In the genomic region with DNA sequence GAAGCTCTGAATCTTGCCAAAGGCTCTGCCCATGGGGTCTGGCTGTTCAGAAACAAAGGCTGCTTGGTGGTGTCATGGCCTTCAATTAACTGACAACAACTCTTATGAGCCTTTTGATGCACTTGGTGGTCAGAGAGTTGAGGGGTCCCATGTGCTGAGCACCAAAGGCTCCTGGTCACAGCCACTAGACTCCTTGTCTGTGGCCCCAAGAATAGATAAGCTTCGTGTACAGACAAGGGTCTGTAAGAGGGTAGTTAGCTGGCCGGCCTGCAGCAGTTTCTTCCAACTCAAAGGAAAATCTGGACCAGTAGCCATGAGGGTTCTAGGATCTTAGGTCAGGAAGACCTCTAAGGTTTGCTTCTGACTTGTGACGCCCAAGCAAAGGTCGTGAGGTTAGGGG, we compare ENCODE assay signal across 30 mouse cellular contexts.
DNase-seq lines count a peak whose midpoint lies in the region; ATAC-seq and TF ChIP-seq lines count a peak whose summit lies in the region.
"Had no signal": no experiment of that assay in that cellular context is flagged by ENCODE, and none has a peak within 500 bp of the region (broad histone marks: within the 10 kb centered on the region; RNA-seq: fewer than 3 reads in every experiment).

No protein-coding gene starts in this region.

- 62% methylated on average over 4 of the region's 4 CpGs for WGBS in heart, embryonic 10.5 days
- 43% methylated on average over 4 of the region's 4 CpGs for WGBS in liver, embryonic 12.5 days (ENCODE audit: insufficient replicate concordance)
- WGBS in liver, postnatal 0 days (ENCODE audit: insufficient replicate concordance) = 70% methylated on average over 4 of the region's 4 CpGs
- 52% methylated on average over 4 of the region's 4 CpGs for WGBS in liver, embryonic 13.5 days (ENCODE audit: insufficient replicate concordance)

- no peak overlapping the region for H3K4me3 ChIP-seq in heart, embryonic 10.5 days
- H3K4me3 ChIP-seq in liver, embryonic 12.5 days = no peak overlapping the region
- H3K4me3 ChIP-seq in liver, postnatal 0 days (ENCODE audit: low read depth, low read length) = no peak overlapping the region
- H3K4me3 ChIP-seq in liver, embryonic 13.5 days (replicated peaks) = no peak overlapping the region
- H3K4me3 ChIP-seq: embryonic facial prominence, embryonic 15.5 days; heart, embryonic 13.5 days; hindbrain, embryonic 15.5 days; kidney, embryonic 15.5 days; limb, embryonic 13.5 days; neural tube, embryonic 12.5 days had no signal

- H3K9ac ChIP-seq in liver, embryonic 12.5 days = no peak overlapping the region
- no peak overlapping the region for H3K9ac ChIP-seq in liver, postnatal 0 days (replicated peaks)
- H3K9ac ChIP-seq in liver, embryonic 13.5 days = peak overlapping the region; percentile 29; the same call in 1 of the 2 replicates
- H3K9ac ChIP-seq: embryonic facial prominence, embryonic 15.5 days; heart, embryonic 13.5 days; hindbrain, embryonic 15.5 days; kidney, embryonic 15.5 days; limb, embryonic 13.5 days; neural tube, embryonic 12.5 days had no signal

- no peak for DNase-seq in heart, embryonic 10.5 days (ENCODE audit: low spot score)
- DNase-seq in heart, postnatal 4 days = no peak
- no peak for DNase-seq in liver, postnatal 0 days
- DNase-seq in liver, embryonic 13.5 days = no peak
- no peak for DNase-seq in Muller cell, postnatal 12 days (ENCODE audit: inconsistent ontology term)
- DNase-seq: adrenal gland, adult 2 months; adrenal gland, postnatal 36 days; cerebellum, adult 18-20 months; cerebellum, postnatal 14 days; heart, postnatal 10 days; kidney, adult 18-20 months; kidney, postnatal 25 days; lung, adult 2 months; lung, postnatal 10 days; right cerebral cortex, adult 18-20 months; spleen, adult 18-20 months; thymus, postnatal 14 days had no signal

- no peak for TF ChIP-seq EP300 in liver, postnatal 0 days (IDR thresholded peaks at IDR 0.05; ENCODE audit: low read depth)

- ATAC-seq in liver, embryonic 12.5 days = peak; percentile 54
- no peak for ATAC-seq in liver, postnatal 0 days
- ATAC-seq in liver, embryonic 13.5 days (ENCODE audit: low read depth) = peak; percentile 67
- ATAC-seq in erythroid progenitor cell, adult 5-6 weeks (replicated peaks; ENCODE audit: low FRiP score, poor library complexity, severe bottlenecking) = no peak
- ATAC-seq: activated CD4-positive, CD25-positive, alpha-beta regulatory T cell, adult 4 months; CD4-positive, CD25-positive, alpha-beta regulatory T cell, adult 4 months; forebrain, embryonic 16.5 days; inflammation-experienced regulatory T-cells, adult 6 months had no signal

- H3K4me1 ChIP-seq in heart, embryonic 10.5 days = peaks cover 39% of the 10 kb centered on the region
- H3K4me1 ChIP-seq in liver, embryonic 12.5 days = peaks cover 25% of the 10 kb centered on the region
- no peaks in the 10 kb centered on the region for H3K4me1 ChIP-seq in liver, postnatal 0 days (ENCODE audit: insufficient read depth)
- peaks cover 26% of the 10 kb centered on the region for H3K4me1 ChIP-seq in liver, embryonic 13.5 days (replicated peaks)

- H3K27ac ChIP-seq in heart, embryonic 10.5 days = peak overlapping the region; percentile 77
- H3K27ac ChIP-seq in liver, embryonic 12.5 days = peak overlapping the region; percentile 66
- no peak overlapping the region for H3K27ac ChIP-seq in liver, postnatal 0 days (ENCODE audit: low read depth)
- no peak overlapping the region; the same call in 1 of the 2 replicates for H3K27ac ChIP-seq in liver, embryonic 13.5 days
- H3K27ac ChIP-seq: embryonic facial prominence, embryonic 15.5 days; heart, embryonic 13.5 days; hindbrain, embryonic 15.5 days; kidney, embryonic 15.5 days; limb, embryonic 13.5 days; macrophage; neural tube, embryonic 12.5 days had no signal

- no peaks in the 10 kb centered on the region for H3K9me3 ChIP-seq in heart, embryonic 10.5 days
- H3K9me3 ChIP-seq in liver, embryonic 12.5 days (replicated peaks) = no peaks in the 10 kb centered on the region
- no peaks in the 10 kb centered on the region for H3K9me3 ChIP-seq in liver, postnatal 0 days (ENCODE audit: low read length)
- no peaks in the 10 kb centered on the region for H3K9me3 ChIP-seq in liver, embryonic 13.5 days (replicated peaks)
- H3K9me3 ChIP-seq: embryonic facial prominence, embryonic 15.5 days; heart, embryonic 13.5 days; hindbrain, embryonic 15.5 days; kidney, embryonic 15.5 days; limb, embryonic 13.5 days; neural tube, embryonic 12.5 days had no signal

- H3K36me3 ChIP-seq in heart, embryonic 10.5 days = no peaks in the 10 kb centered on the region
- no peaks in the 10 kb centered on the region for H3K36me3 ChIP-seq in liver, embryonic 12.5 days
- H3K36me3 ChIP-seq in liver, postnatal 0 days (replicated peaks; ENCODE audit: insufficient read depth, low read length) = no peaks in the 10 kb centered on the region
- no peaks in the 10 kb centered on the region for H3K36me3 ChIP-seq in liver, embryonic 13.5 days
- H3K36me3 ChIP-seq: embryonic facial prominence, embryonic 15.5 days; heart, embryonic 13.5 days; hindbrain, embryonic 15.5 days; kidney, embryonic 15.5 days; limb, embryonic 13.5 days; neural tube, embryonic 12.5 days had no signal

- TF ChIP-seq CTCF in liver, postnatal 0 days (IDR thresholded peaks at IDR 0.05; ENCODE audit: low read depth) = no peak

- H3K27me3 ChIP-seq in heart, embryonic 10.5 days (ENCODE audit: insufficient read depth, poor library complexity, severe bottlenecking) = 0 out of 2 replicates have a peak, but pooled peaks cover 8% of the 10 kb centered on the region
- peaks cover 29% of the 10 kb centered on the region; the same call in 1 of the 2 replicates for H3K27me3 ChIP-seq in liver, embryonic 12.5 days (replicated peaks)
- no peaks in the 10 kb centered on the region for H3K27me3 ChIP-seq in liver, postnatal 0 days (ENCODE audit: insufficient read depth, low read length)
- H3K27me3 ChIP-seq in liver, embryonic 13.5 days = peaks cover 17% of the 10 kb centered on the region; the same call in 1 of the 2 replicates

- H3K4me2 ChIP-seq in liver, embryonic 12.5 days = peak overlapping the region; percentile 50
- no peak overlapping the region for H3K4me2 ChIP-seq in liver, postnatal 0 days (ENCODE audit: low read depth, low read length)
- peak overlapping the region; percentile 46 for H3K4me2 ChIP-seq in liver, embryonic 13.5 days
- H3K4me2 ChIP-seq: embryonic facial prominence, embryonic 15.5 days; heart, embryonic 13.5 days; hindbrain, embryonic 15.5 days; kidney, embryonic 15.5 days; limb, embryonic 13.5 days; neural tube, embryonic 12.5 days had no signal

Comparison
In these comparisons a context has a peak if more than half of its experiments do, and no peak if none do; other contexts are left out.
1. H3K27ac ChIP-seq: peak in heart, embryonic 10.5 days (single experiment) and liver, embryonic 12.5 days (single experiment); none in liver, postnatal 0 days (single experiment) and liver, embryonic 13.5 days (single experiment).
2. ATAC-seq: peak in liver, embryonic 12.5 days (single experiment) and liver, embryonic 13.5 days (single experiment); none in liver, postnatal 0 days (single experiment) and erythroid progenitor cell, adult 5-6 weeks (single experiment).